Mouse (Mus musculus) testis, adult 2 months (tissue): Measurements from ENCODE around the gene Cacybp. TPM values are rescaled to one million over a fixed set of nuclear protein-coding genes. Genes with fewer than 3 reads are reported as not detected.

Source experiments
- H3K27ac ChIP-seq: fragments of 200-500 bp; 2 replicates; pipeline ENCODE4 v1.5.1; 2012; ENCODE audit warnings: low read depth, low read length; ENCODE audit not compliant: control insufficient read depth, insufficient read depth
- H3K27me3 ChIP-seq: fragments of 200-500 bp; 2 replicates; pipeline ENCODE4 v1.6.1; 2012; ENCODE audit warnings: mild to moderate bottlenecking, low read length, moderate library complexity; ENCODE audit not compliant: control insufficient read depth, insufficient read depth
- H3K36me3 ChIP-seq: fragments of 200-500 bp; 2 replicates; pipeline ENCODE4 v1.6.1; 2012; ENCODE audit warnings: mild to moderate bottlenecking, low read length; ENCODE audit not compliant: control insufficient read depth, insufficient read depth
- H3K4me1 ChIP-seq: fragments of 200-500 bp; 2 replicates; pipeline ENCODE4 v1.6.1; 2012; ENCODE audit warnings: low read length; ENCODE audit not compliant: control insufficient read depth, insufficient read depth
- H3K4me3 ChIP-seq: fragments of 200-500 bp; 2 replicates; pipeline ENCODE4 v1.5.1; 2012; ENCODE audit warnings: low read depth, mild to moderate bottlenecking, low read length, moderate library complexity, mixed read lengths; ENCODE audit not compliant: control insufficient read depth
- CTCF ChIP-seq: fragments of 200-500 bp; IDR thresholded peaks from 2 replicates; pipeline ENCODE4 v1.5.1; 2012; ENCODE audit warnings: low read depth, mild to moderate bottlenecking, inconsistent platforms, low read length, moderate library complexity; ENCODE audit not compliant: control insufficient read depth, insufficient read depth, insufficient replicate concordance
- POLR2A ChIP-seq: fragments of 200-500 bp; IDR thresholded peaks from 2 replicates; pipeline ENCODE4 v1.6.1; 2012; ENCODE audit warnings: low read depth, mild to moderate bottlenecking, inconsistent platforms, low read length, moderate library complexity; ENCODE audit not compliant: control insufficient read depth
- polyA plus RNA-seq: library from polyadenylated mRNA; depleted of rRNA; stranded (reverse); fragments of >200 nt; gene quantifications from 2 replicates; pipeline ENCODE4 v1.2.3, GENCODE M21; 2012; rRNA removed

The Cacybp gene
- polyA plus RNA-seq, result 7.3 and 9.8 TPM in 2 replicates

GRCm38 (mm10) chr1:160212703-160213669 is at the start of gene Cacybp:
TSS of gene Cacybp (minus strand) at chr1:160212875.
- peak within 1 kb of the TSS; percentile 99 for H3K4me3 ChIP-seq
- peak within 1 kb of the TSS; percentile 99 for H3K27ac ChIP-seq
- no peaks in the 10 kb centered on the region for H3K27me3 ChIP-seq
- no peaks in the 10 kb centered on the region for H3K36me3 ChIP-seq
- peak; percentile 71 for TF ChIP-seq CTCF
- TF ChIP-seq POLR2A, result peak; percentile 76
- H3K4me1 ChIP-seq, result peaks cover 3% of the 10 kb centered on the region; the same call in 1 of the 2 replicates

GRCm38 (mm10) chr1:160262415-160262814 is 49.7 kb upstream of the Cacybp start:
- no peak for TF ChIP-seq POLR2A
- no peak for TF ChIP-seq CTCF
- Histone ChIP-seq H3K4me3 (no peak overlapping the region), H3K27ac (no peak overlapping the region), H3K27me3 (no peaks in the 10 kb centered on the region), H3K4me1 (no peaks in the 10 kb centered on the region), H3K36me3 (no peaks in the 10 kb centered on the region)

GRCm38 (mm10) chr1:160261849-160262248 is 49.2 kb upstream of the Cacybp start:
- no peak for TF ChIP-seq POLR2A
- TF ChIP-seq CTCF, result no peak
- Histone ChIP-seq H3K4me1 (no peaks in the 10 kb centered on the region), H3K36me3 (no peaks in the 10 kb centered on the region), H3K4me3 (no peak overlapping the region), H3K27me3 (no peaks in the 10 kb centered on the region), H3K27ac (no peak overlapping the region)

- no peak for TF ChIP-seq POLR2A
- no peak for TF ChIP-seq CTCF
- no peaks in the 10 kb centered on the region for H3K27me3 ChIP-seq
- no peak overlapping the region for H3K4me3 ChIP-seq
- peaks cover 1% of the 10 kb centered on the region; the same call in 1 of the 2 replicates for H3K36me3 ChIP-seq
- no peaks in the 10 kb centered on the region for H3K4me1 ChIP-seq
- H3K27ac ChIP-seq, result no peak overlapping the region
Observed at GRCm38 (mm10) chr1:160260605-160261004, 47.9 kb upstream of the Cacybp start.

- Histone ChIP-seq H3K4me1 (no peaks in the 10 kb centered on the region), H3K36me3 (peaks cover 1% of the 10 kb centered on the region; the same call in 1 of the 2 replicates), H3K27me3 (no peaks in the 10 kb centered on the region), H3K4me3 (no peak overlapping the region), H3K27ac (no peak overlapping the region)
- no peak for TF ChIP-seq CTCF
- TF ChIP-seq POLR2A, result no peak
Observed at GRCm38 (mm10) chr1:160259884-160260283, 47.2 kb upstream of the Cacybp start.

- TF ChIP-seq CTCF, result no peak
- no peak for TF ChIP-seq POLR2A
- Histone ChIP-seq H3K27me3 (no peaks in the 10 kb centered on the region), H3K4me1 (no peaks in the 10 kb centered on the region), H3K36me3 (peaks cover 1% of the 10 kb centered on the region; the same call in 1 of the 2 replicates), H3K4me3 (no peak overlapping the region), H3K27ac (no peak overlapping the region)
Observed at GRCm38 (mm10) chr1:160253108-160253507, 40.4 kb upstream of the Cacybp start.

- Histone ChIP-seq H3K27me3 (no peaks in the 10 kb centered on the region), H3K27ac (no peak overlapping the region), H3K4me3 (no peak overlapping the region), H3K36me3 (peaks cover 1% of the 10 kb centered on the region; the same call in 1 of the 2 replicates), H3K4me1 (no peaks in the 10 kb centered on the region)
- TF ChIP-seq POLR2A (no peak), CTCF (no peak)
Observed at GRCm38 (mm10) chr1:160251388-160252007, 38.8 kb upstream of the Cacybp start.
